Comparison of ENCODE assay signal across 8 mouse cellular contexts in genomic region chr16:30063984-30064453, GRCm38 (mm10). TPM values are rescaled to one million over a fixed set of nuclear protein-coding genes. Genes with fewer than 3 reads are reported as not detected.
DNase-seq lines count a peak whose midpoint lies in the region; ATAC-seq lines count a peak whose summit lies in the region.

Gene Hes1, plus strand, starts transcription at chr16:30064384.

- peak; percentile 83 for DNase-seq in NIH3T3 (ENCODE audit: low read depth)
- DNase-seq in cerebellum, postnatal 10 days, result peak; percentile 81 to 86
- peak; percentile 67 to 74 for DNase-seq in frontal cortex, postnatal 25 days (ENCODE audit: low spot score in 2 of 2)
- peak; percentile 57 to 61 for DNase-seq in layer of hippocampus, postnatal 25 days (ENCODE audit: extremely low spot score in 1 of 2, low spot score in 1 of 2)
- DNase-seq in lung, postnatal 14 days, result peak; percentile 94
- peak; percentile 84 for DNase-seq in right cerebral cortex, adult 18-20 months
- DNase-seq in urinary bladder, adult 2 months (ENCODE audit: low spot score), result peak; percentile 87

- peak within 1 kb of the TSS; percentile 55 for H3K4me3 ChIP-seq in hindbrain, embryonic 12.5 days

- H3K36me3 ChIP-seq in hindbrain, embryonic 12.5 days, result no peaks in the 10 kb centered on the region

- peak; percentile 85 for ATAC-seq in hindbrain, embryonic 12.5 days (ENCODE audit: low FRiP score)

- peak within 1 kb of the TSS; percentile 95 for H3K4me2 ChIP-seq in hindbrain, embryonic 12.5 days (replicated peaks)

- H3K27me3 ChIP-seq in hindbrain, embryonic 12.5 days, result peaks cover 54% of the 10 kb centered on the region

- peaks cover 64% of the 10 kb centered on the region for H3K4me1 ChIP-seq in hindbrain, embryonic 12.5 days

- H3K27ac ChIP-seq in hindbrain, embryonic 12.5 days, result peak within 1 kb of the TSS; percentile 91

- peak within 1 kb of the TSS; percentile 76 for H3K9ac ChIP-seq in hindbrain, embryonic 12.5 days

- 1% methylated on average over 45 of the region's 57 CpGs for WGBS in hindbrain, embryonic 12.5 days

- H3K9me3 ChIP-seq in hindbrain, embryonic 12.5 days (replicated peaks), result no peaks in the 10 kb centered on the region

RNA-seq across cellular contexts. Expression of gene Hes1, which starts in this region (rescaled TPM):
- 39.5 and 40.3 TPM in 2 replicates for polyA plus RNA-seq in hindbrain, embryonic 12.5 days (2016; fragmentation: Nextera tagmentation; extraction: Ambion mirVana)
- 10 to 100 TPM; 18.0 to 24.2 TPM for total RNA-seq in layer of hippocampus, postnatal 25 days (2021)
- 112 and 154 TPM in 2 replicates for polyA plus RNA-seq in urinary bladder, adult 2 months (2012; rRNA removed)

Comparison
In these comparisons a context has a peak if more than half of its experiments do, and no peak if none do; other contexts are left out.
1. Peak in every context shown above with its lines: DNase-seq, ATAC-seq, H3K4me3 ChIP-seq and H3K27ac ChIP-seq.